Mouse (Mus musculus) stomach, postnatal 0 days (tissue): ENCODE results near the gene Samd4b. TPM values are rescaled to one million over a fixed set of nuclear protein-coding genes. Genes with fewer than 3 reads are reported as not detected.

Source experiments
- ATAC-seq: fragments of 200-750 bp; cut with Nextera tagmentation; 2 replicates; pipeline ENCODE4 v1.8.0; 2017; ENCODE audit not compliant: low FRiP score, low TSS enrichment
- DNase-seq: peaks from one replicate; pipeline ENCODE4 v3.0.0-alpha.2; 2016; ENCODE audit warnings: low spot score
- H3K27ac ChIP-seq: fragments of 300-500 bp; sonication (generic); replicated peaks from 2 replicates; pipeline ENCODE4 v1.5.1; 2014; ENCODE audit warnings: mild to moderate bottlenecking, control low read depth
- H3K27me3 ChIP-seq: fragments of 300-500 bp; sonication (generic); 2 replicates; pipeline ENCODE4 v1.6.1; 2014; ENCODE audit warnings: low read length; ENCODE audit not compliant: control insufficient read depth, insufficient read depth
- H3K36me3 ChIP-seq: fragments of 300-500 bp; sonication (generic); 2 replicates; pipeline ENCODE4 v1.6.1; 2014; ENCODE audit warnings: low read length, mixed read lengths; ENCODE audit not compliant: control insufficient read depth, insufficient read depth
- H3K4me1 ChIP-seq: fragments of 300-500 bp; sonication (generic); replicated peaks from 2 replicates; pipeline ENCODE4 v1.6.1; 2014; ENCODE audit warnings: antibody characterized with exemption; ENCODE audit not compliant: control insufficient read depth, insufficient read depth
- H3K4me2 ChIP-seq: fragments of 300-500 bp; sonication (generic); replicated peaks from 2 replicates; pipeline ENCODE4 v1.6.1; 2014; ENCODE audit warnings: low read depth, mild to moderate bottlenecking, control low read depth, moderate library complexity
- H3K4me3 ChIP-seq: fragments of 300-500 bp; sonication (generic); 2 replicates; pipeline ENCODE4 v1.5.1; 2014; ENCODE audit warnings: low read depth, low read length, control low read depth
- H3K9ac ChIP-seq: fragments of 300-500 bp; sonication (generic); 2 replicates; pipeline ENCODE4 v1.6.1; 2014; ENCODE audit warnings: mild to moderate bottlenecking, low read length, control low read depth, mixed read lengths
- H3K9me3 ChIP-seq: fragments of 300-500 bp; sonication (generic); 2 replicates; pipeline ENCODE4 v1.6.1; 2016; ENCODE audit warnings: low read length; ENCODE audit not compliant: control insufficient read depth
- CTCF ChIP-seq: IDR thresholded peaks from 2 replicates; pipeline ENCODE4 v1.5.1; 2016; ENCODE audit warnings: antibody characterized with exemption, low read depth, mild to moderate bottlenecking, moderate library complexity
- EP300 ChIP-seq: optimal IDR thresholded peaks from 2 replicates; pipeline ENCODE3; 2016; ENCODE audit warnings: antibody characterized with exemption
- WGBS: fragments of 180-500 bp; shearing (Covaris S2); extraction: QIAGEN DNeasy Blood & Tissue Kit; methylation state at CpG from one replicate; pipeline ENCODE4 v1.1.7; 2014; 5-methylcytosine and 5-hydroxymethylcytosine counted together
- polyA plus RNA-seq: library from polyadenylated mRNA; unstranded; fragments of >200 nt; fragmentation: Nextera tagmentation; extraction: Ambion mirVana; gene quantifications from 2 replicates; pipeline ENCODE4 v1.2.1, GENCODE M21; 2015

Gene Samd4b
- polyA plus RNA-seq, 1 experiment from 2014 or later, result 9.8 TPM

- ATAC-seq, result no peak
These were observed 5.2 kb upstream of the Samd4b start for GRCm38 (mm10) chr7:28603136-28603535.

GRCm38 (mm10) chr7:28601668-28602067 is 3.7 kb upstream of the Samd4b start:
- 17% methylated on average over 7 of the region's 7 CpGs for WGBS
- H3K4me3 ChIP-seq, result no peak overlapping the region
- no peak for ATAC-seq

More at GRCm38 (mm10) chr7:28603136-28603535, 5.2 kb upstream of the Samd4b start:
- Histone ChIP-seq H3K36me3 (no peaks in the 10 kb centered on the region), H3K4me2 (no peak overlapping the region), H3K4me3 (no peak overlapping the region), H3K4me1 (no peaks in the 10 kb centered on the region), H3K27me3 (no peaks in the 10 kb centered on the region), H3K9me3 (no peaks in the 10 kb centered on the region), H3K27ac (no peak overlapping the region), H3K9ac (no peak overlapping the region)
- 70% methylated on average over 5 of the region's 5 CpGs for WGBS
- TF ChIP-seq CTCF, result no peak
- TF ChIP-seq EP300, result no peak
- no peak for DNase-seq

GRCm38 (mm10) chr7:28601029-28601428 is 3.1 kb upstream of the Samd4b start:
- H3K4me2 ChIP-seq, result no peak overlapping the region
- no peaks in the 10 kb centered on the region for H3K9me3 ChIP-seq
- H3K27me3 ChIP-seq, result no peaks in the 10 kb centered on the region
- H3K4me1 ChIP-seq, result 0 out of 2 replicates have a peak, but pooled peaks cover 2% of the 10 kb centered on the region
- ATAC-seq (no peak), DNase-seq (peak; percentile 81)
- no peak overlapping the region for H3K27ac ChIP-seq
- 8% methylated on average over 11 of the region's 11 CpGs for WGBS
- H3K36me3 ChIP-seq, result no peaks in the 10 kb centered on the region
- TF ChIP-seq CTCF, result peak; percentile 95
- TF ChIP-seq EP300, result no peak
- no peak overlapping the region for H3K9ac ChIP-seq
- H3K4me3 ChIP-seq, result no peak overlapping the region

More at GRCm38 (mm10) chr7:28601668-28602067, 3.7 kb upstream of the Samd4b start:
- Histone ChIP-seq H3K27me3 (no peaks in the 10 kb centered on the region), H3K36me3 (no peaks in the 10 kb centered on the region), H3K9ac (no peak overlapping the region), H3K27ac (no peak overlapping the region), H3K4me2 (no peak overlapping the region), H3K9me3 (no peaks in the 10 kb centered on the region), H3K4me1 (no peaks in the 10 kb centered on the region)
- TF ChIP-seq EP300 (no peak), CTCF (peak; percentile 87)
- DNase-seq, result peak; percentile 56

DNA sequence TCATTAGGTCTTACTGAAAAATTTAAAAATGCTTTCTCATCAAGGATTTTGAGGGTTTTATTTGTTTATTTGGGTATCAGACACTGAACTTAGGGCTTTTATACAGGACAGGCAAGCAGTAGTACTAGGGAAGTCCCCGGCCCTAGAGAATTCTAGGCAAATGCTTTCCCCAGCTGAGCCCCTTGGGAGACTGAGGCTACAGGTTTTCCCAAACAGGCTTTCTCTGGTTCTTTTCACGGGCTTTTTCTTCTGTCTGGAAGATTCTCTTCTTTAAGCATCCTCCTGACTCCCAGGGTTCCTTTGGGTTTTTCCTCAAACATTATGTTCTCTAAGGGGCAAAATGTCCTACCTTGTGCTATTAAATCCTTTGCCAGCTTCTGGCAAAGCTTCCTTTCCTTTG is 1.0 kb upstream of the Samd4b start:
- no peaks in the 10 kb centered on the region for H3K27me3 ChIP-seq
- H3K4me2 ChIP-seq, result no peak overlapping the region
- no peak overlapping the region for H3K9ac ChIP-seq
- 59% methylated on average over 2 of the region's 2 CpGs for WGBS
- DNase-seq (no peak), ATAC-seq (no peak)
- H3K27ac ChIP-seq, result no peak overlapping the region
- H3K4me1 ChIP-seq, result 0 out of 2 replicates have a peak, but pooled peaks cover 6% of the 10 kb centered on the region
- H3K36me3 ChIP-seq, result no peaks in the 10 kb centered on the region; the same call in 1 of the 2 replicates
- no peak overlapping the region for H3K4me3 ChIP-seq
- TF ChIP-seq EP300 (no peak), CTCF (no peak)
- no peaks in the 10 kb centered on the region for H3K9me3 ChIP-seq

GRCm38 (mm10) chr7:28597277-28597570 is 720 bp downstream of the Samd4b start:
- Histone ChIP-seq H3K4me3 (peak overlapping the region; percentile 67), H3K4me1 (0 out of 2 replicates have a peak, but pooled peaks cover 10% of the 10 kb centered on the region), H3K4me2 (peak overlapping the region; percentile 83), H3K36me3 (no peaks in the 10 kb centered on the region; the same call in 1 of the 2 replicates), H3K9me3 (no peaks in the 10 kb centered on the region), H3K9ac (peak overlapping the region; percentile 80), H3K27ac (peak overlapping the region; percentile 90), H3K27me3 (no peaks in the 10 kb centered on the region)
- ATAC-seq (no peak), DNase-seq (no peak)
- no peak for TF ChIP-seq EP300
- no peak for TF ChIP-seq CTCF
- WGBS, result 8% methylated on average over 9 of the region's 9 CpGs

GRCm38 (mm10) chr7:28596436-28597276 is 1.3 kb downstream of the Samd4b start:
- Histone ChIP-seq H3K9me3 (no peaks in the 10 kb centered on the region), H3K36me3 (no peaks in the 10 kb centered on the region; the same call in 1 of the 2 replicates), H3K27ac (peak overlapping the region; percentile 90), H3K9ac (peak overlapping the region; percentile 80), H3K4me2 (peak overlapping the region; percentile 83), H3K27me3 (no peaks in the 10 kb centered on the region), H3K4me1 (0 out of 2 replicates have a peak, but pooled peaks cover 10% of the 10 kb centered on the region), H3K4me3 (peak overlapping the region; percentile 67)
- DNase-seq, result peak; percentile 90
- 25% methylated on average over 20 of the region's 20 CpGs for WGBS
- peak; percentile 90 for ATAC-seq
- no peak for TF ChIP-seq CTCF
- TF ChIP-seq EP300, result peak; percentile 58
